Mouse (Mus musculus) cortical plate, adult 2 months (tissue): ENCODE results near the gene Scn3b.

Experiments
- CTCF ChIP-seq: fragments of 200-500 bp; IDR thresholded peaks from 2 replicates; pipeline ENCODE4 v1.5.1; 2011; ENCODE audit warnings: mild to moderate bottlenecking, control low read depth, low read length; ENCODE audit not compliant: insufficient read depth; ENCODE audit errors: extremely low read depth
- POLR2A ChIP-seq: fragments of 200-500 bp; IDR thresholded peaks from 2 replicates; pipeline ENCODE4 v1.6.1; 2011; ENCODE audit warnings: mild to moderate bottlenecking, low read length, control low read depth; ENCODE audit not compliant: insufficient read depth; ENCODE audit errors: extremely low read depth

GRCm38 (mm10) chr9:40231019-40231418, 38.0 kb upstream of the Scn3b start:
- TF ChIP-seq CTCF (no peak), POLR2A (no peak)
